Mouse (Mus musculus): Measurements from ENCODE around the gene Ltbp1. TPM values are rescaled to one million over a fixed set of nuclear protein-coding genes. Genes with fewer than 3 reads are reported as not detected.
A peak's percentile ranks its signal among the peaks of the same experiment; 100 is the strongest.

The Ltbp1 gene
- polyA plus RNA-seq, 1 experiment = 3.7 TPM

GRCm38 (mm10) chr17:75014601-75015356, 9.4 kb downstream of the Ltbp1 start:
- Histone ChIP-seq H3K27ac (ENCODE audit: insufficient read depth, low read length) (no peak overlapping the region), H3K36me3 (ENCODE audit: control insufficient read depth, insufficient read depth, low read length) (no peaks in the 10 kb centered on the region), H3K4me3 (ENCODE audit: extremely low read depth, insufficient read depth, insufficient read length) (no peak overlapping the region), H3K27me3 (ENCODE audit: control insufficient read depth, insufficient read depth, low read length) (no peaks in the 10 kb centered on the region), H3K4me1 (ENCODE audit: control insufficient read depth, insufficient read depth, insufficient read length) (no peaks in the 10 kb centered on the region)
- no peak for TF ChIP-seq POLR2A (IDR thresholded peaks at IDR 0.05; ENCODE audit: low read depth, low read length)
- TF ChIP-seq CTCF (IDR thresholded peaks at IDR 0.05; ENCODE audit: extremely low read depth, insufficient read depth, insufficient read length, insufficient replicate concordance) = no peak
- DNase-seq (ENCODE audit: low read depth in 1 of 2, low spot score in 2 of 2) = no peak
- WGBS = 80% methylated on average over 24 of the region's 24 CpGs

- no peak for DNase-seq (ENCODE audit: low read depth in 1 of 2, low spot score in 2 of 2)
- Histone ChIP-seq H3K27me3 (ENCODE audit: control insufficient read depth, insufficient read depth, low read length) (no peaks in the 10 kb centered on the region), H3K27ac (ENCODE audit: insufficient read depth, low read length) (no peak overlapping the region), H3K4me3 (ENCODE audit: extremely low read depth, insufficient read depth, insufficient read length) (no peak overlapping the region), H3K36me3 (ENCODE audit: control insufficient read depth, insufficient read depth, low read length) (no peaks in the 10 kb centered on the region), H3K4me1 (ENCODE audit: control insufficient read depth, insufficient read depth, insufficient read length) (no peaks in the 10 kb centered on the region)
- no peak for TF ChIP-seq POLR2A (IDR thresholded peaks at IDR 0.05; ENCODE audit: low read depth, low read length)
- TF ChIP-seq CTCF (IDR thresholded peaks at IDR 0.05; ENCODE audit: extremely low read depth, insufficient read depth, insufficient read length, insufficient replicate concordance) = no peak
- WGBS = 91% methylated on average over 6 of the region's 6 CpGs
These were observed 10.2 kb downstream of the Ltbp1 start for GRCm38 (mm10) chr17:75015546-75015945.

GRCm38 (mm10) chr17:75017423-75017822, 12.1 kb downstream of the Ltbp1 start:
- Histone ChIP-seq H3K4me1 (ENCODE audit: control insufficient read depth, insufficient read depth, insufficient read length) (no peaks in the 10 kb centered on the region), H3K27me3 (ENCODE audit: control insufficient read depth, insufficient read depth, low read length) (no peaks in the 10 kb centered on the region), H3K27ac (ENCODE audit: insufficient read depth, low read length) (no peak overlapping the region), H3K36me3 (ENCODE audit: control insufficient read depth, insufficient read depth, low read length) (no peaks in the 10 kb centered on the region), H3K4me3 (ENCODE audit: extremely low read depth, insufficient read depth, insufficient read length) (no peak overlapping the region)
- WGBS = 91% methylated on average over 7 of the region's 7 CpGs
- TF ChIP-seq POLR2A (IDR thresholded peaks at IDR 0.05; ENCODE audit: low read depth, low read length) = no peak
- peak; percentile 26; the same call in 1 of the 2 replicates for TF ChIP-seq CTCF (IDR thresholded peaks at IDR 0.05; ENCODE audit: extremely low read depth, insufficient read depth, insufficient read length, insufficient replicate concordance)
- no peak for DNase-seq (ENCODE audit: low read depth in 1 of 2, low spot score in 2 of 2)

- H3K36me3 ChIP-seq (ENCODE audit: control insufficient read depth, insufficient read depth, low read length) = no peaks in the 10 kb centered on the region
- no peak overlapping the region for H3K27ac ChIP-seq (ENCODE audit: insufficient read depth, low read length)
- no peak overlapping the region for H3K4me3 ChIP-seq (ENCODE audit: extremely low read depth, insufficient read depth, insufficient read length)
- no peak for DNase-seq (ENCODE audit: low read depth in 1 of 2, low spot score in 2 of 2)
- no peak for TF ChIP-seq CTCF (IDR thresholded peaks at IDR 0.05; ENCODE audit: extremely low read depth, insufficient read depth, insufficient read length, insufficient replicate concordance)
- H3K27me3 ChIP-seq (ENCODE audit: control insufficient read depth, insufficient read depth, low read length) = no peaks in the 10 kb centered on the region
- H3K4me1 ChIP-seq (ENCODE audit: control insufficient read depth, insufficient read depth, insufficient read length) = no peaks in the 10 kb centered on the region
- whole genome bisulfite sequencing = 90% methylated on average over 5 of the region's 5 CpGs
These were observed 12.8 kb downstream of the Ltbp1 start for GRCm38 (mm10) chr17:75018142-75018541.

- no peak for TF ChIP-seq CTCF (IDR thresholded peaks at IDR 0.05; ENCODE audit: extremely low read depth, insufficient read depth, insufficient read length, insufficient replicate concordance)
- no peak for TF ChIP-seq POLR2A (IDR thresholded peaks at IDR 0.05; ENCODE audit: low read depth, low read length)
- WGBS = 88% methylated on average over 7 of the region's 7 CpGs
- DNase-seq (ENCODE audit: low read depth in 1 of 2, low spot score in 2 of 2) = no peak
- Histone ChIP-seq H3K4me1 (ENCODE audit: control insufficient read depth, insufficient read depth, insufficient read length) (no peaks in the 10 kb centered on the region), H3K36me3 (ENCODE audit: control insufficient read depth, insufficient read depth, low read length) (no peaks in the 10 kb centered on the region), H3K27ac (ENCODE audit: insufficient read depth, low read length) (no peak overlapping the region), H3K27me3 (ENCODE audit: control insufficient read depth, insufficient read depth, low read length) (no peaks in the 10 kb centered on the region), H3K4me3 (ENCODE audit: extremely low read depth, insufficient read depth, insufficient read length) (no peak overlapping the region)
These were observed 14.7 kb downstream of the Ltbp1 start for GRCm38 (mm10) chr17:75020026-75020425.

- Histone ChIP-seq H3K36me3 (ENCODE audit: control insufficient read depth, insufficient read depth, low read length) (no peaks in the 10 kb centered on the region), H3K4me1 (ENCODE audit: control insufficient read depth, insufficient read depth, insufficient read length) (no peaks in the 10 kb centered on the region), H3K27me3 (ENCODE audit: control insufficient read depth, insufficient read depth, low read length) (no peaks in the 10 kb centered on the region), H3K27ac (ENCODE audit: insufficient read depth, low read length) (no peak overlapping the region), H3K4me3 (ENCODE audit: extremely low read depth, insufficient read depth, insufficient read length) (no peak overlapping the region)
- TF ChIP-seq POLR2A (IDR thresholded peaks at IDR 0.05; ENCODE audit: low read depth, low read length) (no peak), CTCF (IDR thresholded peaks at IDR 0.05; ENCODE audit: extremely low read depth, insufficient read depth, insufficient read length, insufficient replicate concordance) (no peak)
- DNase-seq (ENCODE audit: low read depth in 1 of 2, low spot score in 2 of 2) = no peak
- WGBS = 87% methylated on average over 3 of the region's 3 CpGs
These were observed 15.3 kb downstream of the Ltbp1 start for GRCm38 (mm10) chr17:75020619-75021018.

GRCm38 (mm10) chr17:75027358-75028131, 22.2 kb downstream of the Ltbp1 start:
- Histone ChIP-seq H3K27ac (ENCODE audit: insufficient read depth, low read length) (no peak overlapping the region), H3K36me3 (ENCODE audit: control insufficient read depth, insufficient read depth, low read length) (no peaks in the 10 kb centered on the region), H3K4me3 (ENCODE audit: extremely low read depth, insufficient read depth, insufficient read length) (no peak overlapping the region), H3K4me1 (ENCODE audit: control insufficient read depth, insufficient read depth, insufficient read length) (no peaks in the 10 kb centered on the region), H3K27me3 (ENCODE audit: control insufficient read depth, insufficient read depth, low read length) (no peaks in the 10 kb centered on the region)
- no peak for DNase-seq (ENCODE audit: low read depth in 1 of 2, low spot score in 2 of 2)
- TF ChIP-seq CTCF (IDR thresholded peaks at IDR 0.05; ENCODE audit: extremely low read depth, insufficient read depth, insufficient read length, insufficient replicate concordance) = no peak
- no peak for TF ChIP-seq POLR2A (IDR thresholded peaks at IDR 0.05; ENCODE audit: low read depth, low read length)
- 88% methylated on average over 12 of the region's 12 CpGs for WGBS

Measured in spleen, adult 2 months (tissue).